23 mouse cellular contexts compared by ENCODE assay signal in genomic region chr7:64450631-64451030, GRCm38 (mm10). TPM values are rescaled to one million over a fixed set of nuclear protein-coding genes. Genes with fewer than 3 reads are reported as not detected.
A peak's percentile ranks its signal among the peaks of the same experiment; 100 is the strongest.
DNase-seq lines count a peak whose midpoint lies in the region; ATAC-seq and TF ChIP-seq lines count a peak whose summit lies in the region.
"Had no signal": no experiment of that assay in that cellular context is flagged by ENCODE, and none has a peak within 500 bp of the region (broad histone marks: within the 10 kb centered on the region; RNA-seq: fewer than 3 reads in every experiment).

No protein-coding gene starts in this region.

- no peaks in the 10 kb centered on the region for H3K27me3 ChIP-seq in cerebellum, adult 2 months (ENCODE audit: control insufficient read depth, insufficient read depth, low read length)
- H3K27me3 ChIP-seq in forebrain, embryonic 15.5 days = no peaks in the 10 kb centered on the region
- no peaks in the 10 kb centered on the region for H3K27me3 ChIP-seq in forebrain, embryonic 11.5 days (ENCODE audit: control insufficient read depth, insufficient read depth, low read length)
- H3K27me3 ChIP-seq: liver, embryonic 13.5 days; midbrain, embryonic 12.5 days; neural tube, embryonic 13.5 days; stomach, embryonic 15.5 days had no signal

- no peak overlapping the region for H3K27ac ChIP-seq in cerebellum, adult 2 months (ENCODE audit: insufficient read depth, low read length)
- H3K27ac ChIP-seq in forebrain, embryonic 15.5 days (replicated peaks) = peak overlapping the region; percentile 78
- H3K27ac ChIP-seq in forebrain, embryonic 11.5 days (ENCODE audit: low read depth, low read length) = no peak overlapping the region
- H3K27ac ChIP-seq: liver, embryonic 13.5 days; midbrain, embryonic 12.5 days; stomach, embryonic 15.5 days had no signal

- H3K4me3 ChIP-seq in cerebellum, adult 2 months (replicated peaks; ENCODE audit: insufficient read depth, low read depth, low read length) = no peak overlapping the region
- no peak overlapping the region for H3K4me3 ChIP-seq in forebrain, embryonic 15.5 days
- H3K4me3 ChIP-seq in forebrain, embryonic 11.5 days (ENCODE audit: low read depth, low read length) = no peak overlapping the region
- H3K4me3 ChIP-seq: liver, embryonic 13.5 days; midbrain, embryonic 12.5 days; myocyte; neural tube, embryonic 13.5 days; stomach, embryonic 15.5 days had no signal

- H3K36me3 ChIP-seq in forebrain, embryonic 15.5 days = no peaks in the 10 kb centered on the region
- no peaks in the 10 kb centered on the region for H3K36me3 ChIP-seq in forebrain, embryonic 11.5 days (ENCODE audit: control insufficient read depth, insufficient read depth, low read length)
- H3K36me3 ChIP-seq: liver, embryonic 13.5 days; midbrain, embryonic 12.5 days; neural tube, embryonic 13.5 days; stomach, embryonic 15.5 days had no signal

- TF ChIP-seq CTCF in cerebellum, adult 2 months (IDR thresholded peaks at IDR 0.05; ENCODE audit: borderline replicate concordance, insufficient read depth, low read depth, low read length) = no peak

- peak; percentile 44 for ATAC-seq in forebrain, embryonic 15.5 days (replicated peaks)
- no peak for ATAC-seq in forebrain, embryonic 11.5 days (replicated peaks; ENCODE audit: low FRiP score)
- ATAC-seq: intestine, postnatal 0 days had no signal

- WGBS in cerebellum, adult 2 months = 69% methylated on average over 13 of the region's 13 CpGs
- 47% methylated on average over 13 of the region's 13 CpGs for WGBS in forebrain, embryonic 15.5 days
- WGBS in forebrain, embryonic 11.5 days = 90% methylated on average over 13 of the region's 13 CpGs

- peak; percentile 13 to 16 for DNase-seq in cerebellum, adult 2 months
- DNase-seq in cerebellum, adult 9-10 months = no peak
- no peak for DNase-seq in forebrain, embryonic 11.5 days (ENCODE audit: low spot score)
- DNase-seq in layer of hippocampus, postnatal 14 days (ENCODE audit: low spot score in 2 of 2) = peak; percentile 42 to 61
- DNase-seq in layer of hippocampus, adult 8-10 months (ENCODE audit: low spot score in 2 of 2) = no peak
- DNase-seq in Muller cell, postnatal 12 days (ENCODE audit: inconsistent ontology term) = peak; percentile 73
- no peak for DNase-seq in right cerebral cortex, postnatal 4 days
- DNase-seq: adrenal gland, postnatal 14 days; gastrocnemius, postnatal 36 days; kidney, postnatal 25 days; liver, embryonic 13.5 days; lung, adult 2 months; lung, postnatal 14 days; right cerebral cortex, adult 18-20 months; thymus, postnatal 25 days had no signal

- peaks cover 23% of the 10 kb centered on the region for H3K4me1 ChIP-seq in cerebellum, adult 2 months (ENCODE audit: control insufficient read depth, insufficient read depth, low read length)
- peaks cover 28% of the 10 kb centered on the region for H3K4me1 ChIP-seq in forebrain, embryonic 15.5 days
- H3K4me1 ChIP-seq in forebrain, embryonic 11.5 days (replicated peaks; ENCODE audit: control insufficient read depth, insufficient read depth, low read length) = no peaks in the 10 kb centered on the region
- H3K4me1 ChIP-seq: liver, embryonic 13.5 days; midbrain, embryonic 12.5 days; stomach, embryonic 15.5 days had no signal

- H3K9me3 ChIP-seq in forebrain, embryonic 15.5 days = no peaks in the 10 kb centered on the region
- no peaks in the 10 kb centered on the region for H3K9me3 ChIP-seq in forebrain, embryonic 11.5 days (ENCODE audit: control insufficient read depth, low read length)
- H3K9me3 ChIP-seq: liver, embryonic 13.5 days; midbrain, embryonic 12.5 days; neural tube, embryonic 13.5 days; stomach, embryonic 15.5 days had no signal

- no peak overlapping the region for H3K4me2 ChIP-seq in forebrain, embryonic 15.5 days (replicated peaks)
- H3K4me2 ChIP-seq in forebrain, embryonic 11.5 days (ENCODE audit: low read depth, low read length, severe bottlenecking) = no peak overlapping the region
- H3K4me2 ChIP-seq: liver, embryonic 13.5 days; midbrain, embryonic 12.5 days; neural tube, embryonic 13.5 days; stomach, embryonic 15.5 days had no signal

- H3K9ac ChIP-seq in forebrain, embryonic 15.5 days (replicated peaks) = no peak overlapping the region
- no peak overlapping the region for H3K9ac ChIP-seq in forebrain, embryonic 11.5 days (ENCODE audit: low read length)
- H3K9ac ChIP-seq: liver, embryonic 13.5 days; midbrain, embryonic 12.5 days; neural tube, embryonic 13.5 days; stomach, embryonic 15.5 days had no signal

- TF ChIP-seq POLR2A in cerebellum, adult 2 months (IDR thresholded peaks at IDR 0.05; ENCODE audit: borderline replicate concordance, insufficient read depth, low read length) = no peak

RNA-seq across cellular contexts. Expression of gene Apba2, which starts 50.9 kb away (rescaled TPM):
- 167 and 182 TPM in 2 replicates for polyA plus RNA-seq in cerebellum, adult 2 months (2012; rRNA removed)
- polyA plus RNA-seq in forebrain, embryonic 15.5 days (2015; fragmentation: Nextera tagmentation; extraction: Ambion mirVana) = 159 and 172 TPM in 2 replicates
- 67.6 and 77.0 TPM in 2 replicates for polyA plus RNA-seq in forebrain, embryonic 11.5 days (2014; fragmentation: Nextera tagmentation; extraction: Ambion mirVana)
- 100 to 1,000 TPM; 273 to 296 TPM for total RNA-seq in layer of hippocampus, postnatal 14 days (2021)
- 100 to 1,000 TPM; 231 to 246 (median 238) TPM for total RNA-seq in layer of hippocampus, adult 8-10 months (2022)
- total RNA-seq: gastrocnemius, adult 18-20 months; megakaryocyte progenitor cell, adult 5-6 weeks had no signal
- polyA plus RNA-seq: myocyte had no signal

RNA-seq across cellular contexts. Expression of gene Mcee, which starts 58.2 kb away (rescaled TPM):
- 55.6 and 59.5 TPM in 2 replicates for polyA plus RNA-seq in cerebellum, adult 2 months (2012; rRNA removed)
- 31.9 and 38.0 TPM in 2 replicates for polyA plus RNA-seq in forebrain, embryonic 15.5 days (2015; fragmentation: Nextera tagmentation; extraction: Ambion mirVana)
- polyA plus RNA-seq in forebrain, embryonic 11.5 days (2014; fragmentation: Nextera tagmentation; extraction: Ambion mirVana) = 36.6 and 37.3 TPM in 2 replicates
- total RNA-seq in layer of hippocampus, postnatal 14 days (2021) = 10 to 100 TPM; 45.3 to 60.0 TPM
- 10 to 100 TPM; 42.3 to 49.6 (median 44.7) TPM for total RNA-seq in layer of hippocampus, adult 8-10 months (2022)

RNA-seq across cellular contexts. Expression of gene Mphosph10, which starts 58.6 kb away (rescaled TPM):
- polyA plus RNA-seq in cerebellum, adult 2 months (2012; rRNA removed) = 12.5 and 13.0 TPM in 2 replicates
- polyA plus RNA-seq in forebrain, embryonic 15.5 days (2015; fragmentation: Nextera tagmentation; extraction: Ambion mirVana) = 27.7 and 30.2 TPM in 2 replicates
- polyA plus RNA-seq in forebrain, embryonic 11.5 days (2014; fragmentation: Nextera tagmentation; extraction: Ambion mirVana) = 52.0 and 55.1 TPM in 2 replicates
- 10 to 100 TPM; 20.6 to 23.9 TPM for total RNA-seq in layer of hippocampus, postnatal 14 days (2021)
- 10 to 100 TPM; 19.9 to 25.9 (median 22.9) TPM for total RNA-seq in layer of hippocampus, adult 8-10 months (2022)

Comparison
In these comparisons a context has a peak if more than half of its experiments do, and no peak if none do; other contexts are left out.
1. DNase-seq: peak in cerebellum, adult 2 months (2 of 2), layer of hippocampus, postnatal 14 days (2 of 2) and Muller cell, postnatal 12 days (single experiment); none in cerebellum, adult 9-10 months (single experiment), forebrain, embryonic 11.5 days (single experiment), layer of hippocampus, adult 8-10 months (0 of 2) and right cerebral cortex, postnatal 4 days (single experiment).